Mouse (Mus musculus): Measurements from ENCODE around the gene Mast2. TPM values are rescaled to one million over a fixed set of nuclear protein-coding genes. Genes with fewer than 3 reads are reported as not detected.

Gene Mast2
- total and polyA plus RNA-seq, 3 experiments = 4.2 to 21.4 (median 11.1) TPM

DNA sequence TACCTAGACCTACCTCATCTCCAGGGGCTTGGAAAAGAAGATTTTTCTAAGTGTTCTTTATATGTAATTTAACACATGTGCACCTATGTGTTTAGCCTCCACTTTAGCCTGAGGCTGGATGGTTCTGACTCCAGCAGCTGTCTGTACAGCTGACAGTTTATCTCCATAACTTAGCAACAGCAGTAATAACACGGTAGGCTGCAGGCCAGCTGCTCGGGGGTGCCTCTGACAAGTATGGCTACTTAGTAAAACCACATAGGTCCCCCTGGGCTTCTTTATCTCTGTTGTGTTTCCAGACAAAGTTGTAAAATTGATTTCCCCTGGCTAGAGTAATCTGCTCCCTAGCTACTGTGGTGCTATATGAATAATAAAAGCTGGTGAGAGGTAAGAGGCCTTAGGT is 19.5 kb upstream of the Mast2 start:
- Histone ChIP-seq H3K9ac (ENCODE audit: insufficient read depth, low read depth) (no peak overlapping the region), H3K79me2 (replicated peaks; ENCODE audit: control insufficient read depth, extremely low read depth, insufficient read depth, poor library complexity, severe bottlenecking) (no peaks in the 10 kb centered on the region), H3K4me1 (ENCODE audit: control insufficient read depth in 1 of 2, insufficient read depth in 2 of 2) (peaks cover 0 to 19% of the 10 kb centered on the region in 2 experiments; a peak in 2 of 4 replicates), H3K9me3 (replicated peaks; ENCODE audit: low read length) (no peaks in the 10 kb centered on the region), H3K27ac (ENCODE audit: insufficient read depth, low read depth) (no peak overlapping the region), H3K4me2 (ENCODE audit: insufficient read depth, low read depth, poor library complexity, severe bottlenecking) (no peak overlapping the region), H3K27me3 (replicated peaks) (no peaks in the 10 kb centered on the region), H3K36me3 (replicated peaks in 1 of 2; ENCODE audit: control insufficient read depth in 1 of 2, insufficient read depth in 1 of 2, low read length in 1 of 2) (no peaks in the 10 kb centered on the region), H3K4me3 (replicated peaks in 1 of 3; ENCODE audit: low read depth in 2 of 3, low read length in 2 of 3, poor library complexity in 1 of 3) (no peak overlapping the region)
- in situ Hi-C loops (cut with MboI; ENCODE audit: low pct_ligation_motif_present, low pct_unique_long_range_greater_than_20kb, low sequenced_read_pairs) = no loop called here
- peak; percentile 34 for DNase-seq (ENCODE audit: extremely low read depth)
- TF ChIP-seq ETS1 (conservative IDR thresholded peaks at IDR 0.05; ENCODE audit: low read depth, low read length) (peak; percentile 48), TCF12 (IDR thresholded peaks at IDR 0.05; ENCODE audit: low read depth, low read length) (no peak), CTCF (conservative IDR thresholded peaks at IDR 0.05 in 1 of 2, IDR thresholded peaks at IDR 0.05 in 1 of 2; ENCODE audit: low read depth in 2 of 2, low read length in 2 of 2) (no peak), ZKSCAN1 (IDR thresholded peaks at IDR 0.05; ENCODE audit: borderline replicate concordance, low read depth, low read length) (no peak), EP300 (IDR thresholded peaks at IDR 0.05; ENCODE audit: low read length) (0 out of 2 replicates have a peak, but pooled peaks have one; percentile 22)
- dilution Hi-C loops (cut with MboI; ENCODE audit: extremely low pct_ligation_motif_present, extremely low pct_unique_long_range_greater_than_20kb, low sequenced_read_pairs) = no loop called here

DNA sequence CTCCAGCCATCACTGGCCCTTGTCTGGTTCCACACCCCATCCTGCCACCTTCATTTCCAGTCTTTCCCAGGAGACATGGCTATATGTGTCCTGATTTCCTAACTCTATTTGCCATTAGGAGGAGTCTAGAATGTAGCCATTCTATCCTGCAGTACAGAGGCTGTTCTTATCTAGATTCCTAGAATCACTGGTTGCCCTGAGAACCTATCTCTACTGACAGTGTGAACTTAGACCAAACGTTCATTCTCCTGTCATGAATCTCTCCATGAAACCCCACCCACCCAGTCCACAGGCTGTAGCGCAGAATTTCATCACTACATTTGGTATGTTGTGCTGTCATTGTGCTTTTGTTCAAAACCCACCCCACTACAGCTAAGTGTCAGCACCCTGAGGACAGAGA is 17.3 kb upstream of the Mast2 start:
- Histone ChIP-seq H3K4me1 (ENCODE audit: control insufficient read depth in 1 of 2, insufficient read depth in 2 of 2) (peaks cover 0 to 23% of the 10 kb centered on the region in 2 experiments; a peak in 2 of 4 replicates), H3K36me3 (replicated peaks in 1 of 2; ENCODE audit: control insufficient read depth in 1 of 2, insufficient read depth in 1 of 2, low read length in 1 of 2) (no peaks in the 10 kb centered on the region), H3K4me3 (replicated peaks in 1 of 3; ENCODE audit: low read depth in 2 of 3, low read length in 2 of 3, poor library complexity in 1 of 3) (no peak overlapping the region), H3K79me2 (replicated peaks; ENCODE audit: control insufficient read depth, extremely low read depth, insufficient read depth, poor library complexity, severe bottlenecking) (no peaks in the 10 kb centered on the region), H3K27ac (ENCODE audit: insufficient read depth, low read depth) (no peak overlapping the region), H3K9me3 (replicated peaks; ENCODE audit: low read length) (no peaks in the 10 kb centered on the region), H3K9ac (ENCODE audit: insufficient read depth, low read depth) (no peak overlapping the region), H3K27me3 (replicated peaks) (no peaks in the 10 kb centered on the region), H3K4me2 (ENCODE audit: insufficient read depth, low read depth, poor library complexity, severe bottlenecking) (no peak overlapping the region)
- in situ Hi-C loops (cut with MboI; ENCODE audit: low pct_ligation_motif_present, low pct_unique_long_range_greater_than_20kb, low sequenced_read_pairs) (no loop called here), dilution Hi-C loops (cut with MboI; ENCODE audit: extremely low pct_ligation_motif_present, extremely low pct_unique_long_range_greater_than_20kb, low sequenced_read_pairs) (no loop called here)
- TF ChIP-seq ZNF384 (IDR thresholded peaks at IDR 0.05; ENCODE audit: low read depth, low read length) (no peak), POLR2A (IDR thresholded peaks at IDR 0.05; ENCODE audit: low read depth, low read length) (no peak), JUN (IDR thresholded peaks at IDR 0.05; ENCODE audit: insufficient read depth, low read depth, low read length) (no peak), MAZ (IDR thresholded peaks at IDR 0.05; ENCODE audit: low read depth, low read length) (no peak), MXI1 (IDR thresholded peaks at IDR 0.05; ENCODE audit: low read depth, low read length) (no peak), HCFC1 (IDR thresholded peaks at IDR 0.05; ENCODE audit: low read depth, low read length) (no peak)
- no peak for DNase-seq (ENCODE audit: extremely low read depth)

DNA sequence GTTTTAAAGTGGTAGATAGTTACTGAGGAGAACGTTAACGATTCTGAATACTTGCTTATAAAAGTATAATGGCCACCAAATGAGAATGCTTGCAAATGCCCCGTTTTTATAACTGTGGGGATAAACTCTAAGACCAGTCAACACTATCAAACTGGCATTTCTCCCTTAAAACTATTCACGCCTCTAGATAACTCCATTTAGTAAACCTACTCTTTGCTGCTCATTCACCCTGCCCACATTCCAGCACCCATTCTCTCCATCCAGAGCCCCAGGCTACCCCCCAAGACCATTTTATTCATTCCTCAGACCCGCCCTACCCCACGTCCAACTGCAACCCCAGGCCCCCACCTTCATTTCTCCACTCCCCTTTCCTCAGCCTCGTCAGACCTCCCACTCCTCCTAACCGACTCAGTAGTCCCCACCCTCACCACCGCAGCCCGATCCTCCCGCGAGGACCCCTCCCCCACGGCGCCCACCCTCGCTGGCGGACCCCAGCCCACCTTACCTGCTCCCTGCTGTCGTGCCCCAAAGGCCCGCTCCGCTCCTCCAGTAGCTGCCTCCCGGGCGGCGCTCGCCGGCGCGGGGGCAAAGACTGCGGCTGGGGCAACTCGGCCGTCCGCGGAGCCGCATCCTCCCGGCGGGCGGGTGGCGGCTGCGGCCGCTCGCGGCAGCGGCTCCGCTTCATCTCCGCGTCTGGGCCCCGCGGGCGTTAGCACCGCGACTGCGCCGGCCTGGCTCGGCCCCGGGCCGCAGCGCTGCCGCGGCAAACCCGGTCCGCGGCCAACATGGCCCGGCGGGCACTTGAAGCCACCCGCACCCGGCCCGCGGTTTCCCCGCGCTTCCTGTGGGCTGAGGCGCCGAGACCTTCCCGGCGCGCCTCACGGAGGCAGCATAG is 505 bp downstream of the Mast2 start:
- H3K36me3 ChIP-seq (replicated peaks in 1 of 2; ENCODE audit: control insufficient read depth in 1 of 2, insufficient read depth in 1 of 2, low read length in 1 of 2) = no peaks in the 10 kb centered on the region
- DNase-seq (ENCODE audit: extremely low read depth) = no peak
- H3K27me3 ChIP-seq (replicated peaks) = peaks cover 2% of the 10 kb centered on the region
- peak overlapping the region; percentile 87 for H3K4me2 ChIP-seq (ENCODE audit: insufficient read depth, low read depth, poor library complexity, severe bottlenecking)
- peaks cover 16% of the 10 kb centered on the region for H3K79me2 ChIP-seq (replicated peaks; ENCODE audit: control insufficient read depth, extremely low read depth, insufficient read depth, poor library complexity, severe bottlenecking)
- H3K4me1 ChIP-seq (ENCODE audit: control insufficient read depth in 1 of 2, insufficient read depth in 2 of 2) = peaks cover 7 to 15% of the 10 kb centered on the region in 2 experiments; a peak in 3 of 4 replicates
- dilution Hi-C loops (cut with MboI; ENCODE audit: extremely low pct_ligation_motif_present, extremely low pct_unique_long_range_greater_than_20kb, low sequenced_read_pairs) (no loop called here), in situ Hi-C loops (cut with MboI; ENCODE audit: low pct_ligation_motif_present, low pct_unique_long_range_greater_than_20kb, low sequenced_read_pairs) (no loop called here)
- TF ChIP-seq UBTF (IDR thresholded peaks at IDR 0.05; ENCODE audit: low read depth, low read length) = peak; percentile 68; the same call in 1 of the 2 replicates
- 0 out of 2 replicates have a peak, but pooled peaks have one; percentile 73 for TF ChIP-seq CHD1 (IDR thresholded peaks at IDR 0.05; ENCODE audit: low read depth, low read length)
- no peak for TF ChIP-seq PAX5 (IDR thresholded peaks at IDR 0.05; ENCODE audit: low read length)
- no peaks in the 10 kb centered on the region for H3K9me3 ChIP-seq (replicated peaks; ENCODE audit: low read length)
- no peak overlapping the region for H3K27ac ChIP-seq (ENCODE audit: insufficient read depth, low read depth)
- peak overlapping the region; percentile 58 to 98 (median 85) for H3K4me3 ChIP-seq (replicated peaks in 1 of 3; ENCODE audit: low read depth in 2 of 3, low read length in 2 of 3, poor library complexity in 1 of 3)
- peak overlapping the region; percentile 96 for H3K9ac ChIP-seq (ENCODE audit: insufficient read depth, low read depth)

Data from CH12.LX (cell line).